Mouse (Mus musculus) hindbrain, embryonic 11.5 days (tissue): ENCODE results near the gene Gm20388. TPM values are rescaled to one million over a fixed set of nuclear protein-coding genes. Genes with fewer than 3 reads are reported as not detected.

Source experiments
- ATAC-seq: fragments of 200-750 bp; cut with Nextera tagmentation; 2 replicates; pipeline ENCODE4 v1.8.0; 2017; ENCODE audit warnings: mild to moderate bottlenecking, moderate TSS enrichment, moderate library complexity; ENCODE audit not compliant: low FRiP score
- DNase-seq: peaks from one replicate; pipeline ENCODE4 v3.0.0-alpha.2; 2015; ENCODE audit warnings: low spot score
- H3K27ac ChIP-seq: fragments of 300-500 bp; sonication (generic); 2 replicates; pipeline ENCODE4 v1.5.1; 2014; ENCODE audit warnings: mild to moderate bottlenecking, low read depth, low read length
- H3K27me3 ChIP-seq: fragments of 300-500 bp; sonication (generic); 2 replicates; pipeline ENCODE4 v1.6.1; 2014; ENCODE audit warnings: mild to moderate bottlenecking, low read length, moderate library complexity, mixed read lengths; ENCODE audit not compliant: control insufficient read depth, insufficient read depth
- H3K36me3 ChIP-seq: fragments of 300-500 bp; sonication (generic); 2 replicates; pipeline ENCODE4 v1.6.1; 2014; ENCODE audit warnings: mild to moderate bottlenecking, low read length, moderate library complexity, mixed read lengths; ENCODE audit not compliant: control insufficient read depth, insufficient read depth
- H3K4me1 ChIP-seq: fragments of 300-500 bp; sonication (generic); replicated peaks from 2 replicates; pipeline ENCODE4 v1.6.1; 2014; ENCODE audit warnings: low read length, mixed read lengths; ENCODE audit not compliant: control insufficient read depth, insufficient read depth
- H3K4me2 ChIP-seq: fragments of 300-500 bp; sonication (generic); replicated peaks from 2 replicates; pipeline ENCODE4 v1.6.1; 2014; ENCODE audit warnings: mild to moderate bottlenecking, low read depth, low read length
- H3K4me3 ChIP-seq: fragments of 300-500 bp; sonication (generic); 2 replicates; pipeline ENCODE4 v1.5.1; 2014; ENCODE audit warnings: low read depth, low read length
- H3K9ac ChIP-seq: fragments of 300-500 bp; sonication (generic); 2 replicates; pipeline ENCODE4 v1.6.1; 2014; ENCODE audit warnings: low read depth, low read length
- H3K9me3 ChIP-seq: fragments of 300-500 bp; sonication (generic); 2 replicates; pipeline ENCODE4 v1.6.1; 2016; ENCODE audit warnings: low read length; ENCODE audit not compliant: control insufficient read depth
- WGBS: fragments of 180-500 bp; shearing (Covaris S2); extraction: QIAGEN DNeasy Blood & Tissue Kit; methylation state at CpG from one replicate; pipeline ENCODE4 v1.1.7; 2014; 5-methylcytosine and 5-hydroxymethylcytosine counted together
- polyA plus RNA-seq: library from polyadenylated mRNA; unstranded; fragments of >200 nt; fragmentation: Nextera tagmentation; extraction: Ambion mirVana; gene quantifications from 2 replicates; pipeline ENCODE4 v1.2.1, GENCODE M21; 2014

The Gm20388 gene
- polyA plus RNA-seq, 1 experiment from 2014 or later: 11.8 TPM

DNA sequence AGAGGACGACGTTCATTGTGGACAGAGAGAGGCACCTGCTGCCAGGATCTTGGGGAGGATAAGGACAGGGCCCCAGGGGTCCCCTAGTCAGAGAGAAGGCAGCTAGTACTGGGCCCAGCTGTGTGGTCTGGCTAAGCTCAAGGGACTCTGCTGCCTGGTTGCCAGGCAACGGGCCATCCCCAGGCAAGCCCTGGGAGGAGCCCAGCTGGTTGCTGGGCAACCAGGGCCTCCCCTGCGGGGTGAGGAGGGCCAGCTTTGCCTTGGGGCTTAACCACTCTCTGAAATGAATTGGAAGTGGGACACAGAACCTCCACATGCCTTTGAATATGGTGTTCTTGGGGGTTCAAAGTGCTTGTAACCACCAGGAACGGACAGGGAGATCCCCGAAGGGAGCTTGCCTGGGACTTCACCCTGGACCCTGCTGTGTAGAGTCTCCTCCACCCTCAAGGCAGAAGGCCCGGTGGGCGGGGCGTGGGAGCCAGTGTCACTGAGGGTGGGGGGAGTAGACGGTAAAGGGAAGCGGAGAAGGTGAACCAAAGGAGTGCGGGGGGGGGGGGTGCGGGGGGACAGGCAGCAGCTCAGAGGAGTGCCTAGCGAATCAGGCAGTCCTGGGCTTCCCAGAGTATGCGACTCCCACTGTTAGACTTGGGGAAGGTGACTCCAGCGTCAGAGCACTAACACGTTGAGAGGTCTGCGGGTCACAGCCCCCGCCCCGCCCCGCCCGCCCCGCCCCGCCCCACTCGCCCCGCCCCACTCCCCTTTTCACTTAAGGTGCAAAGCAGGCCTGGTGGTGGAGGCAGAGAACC is 266.9 kb downstream of the Gm20388 start, which contains the start of gene Fam92b:
Gene Fam92b (minus strand): TSS at position 149 of the 806 bp plus-strand sequence.
- H3K27me3 ChIP-seq: peaks cover 11% of the 10 kb centered on the region
- DNase-seq: peak; percentile 95
- peak within 1 kb of the TSS; percentile 15; the same call in 1 of the 2 replicates for H3K4me3 ChIP-seq
- H3K9me3 ChIP-seq: no peaks in the 10 kb centered on the region
- under 1% methylated on average over 24 of the region's 26 CpGs for WGBS
- peak within 1 kb of the TSS; percentile 91 for H3K27ac ChIP-seq
- peak; percentile 90 for ATAC-seq
- peak within 1 kb of the TSS; percentile 46 for H3K4me2 ChIP-seq
- H3K9ac ChIP-seq: no peak within 1 kb of the TSS
- peaks cover 28% of the 10 kb centered on the region for H3K4me1 ChIP-seq
- H3K36me3 ChIP-seq: no peaks in the 10 kb centered on the region

DNA sequence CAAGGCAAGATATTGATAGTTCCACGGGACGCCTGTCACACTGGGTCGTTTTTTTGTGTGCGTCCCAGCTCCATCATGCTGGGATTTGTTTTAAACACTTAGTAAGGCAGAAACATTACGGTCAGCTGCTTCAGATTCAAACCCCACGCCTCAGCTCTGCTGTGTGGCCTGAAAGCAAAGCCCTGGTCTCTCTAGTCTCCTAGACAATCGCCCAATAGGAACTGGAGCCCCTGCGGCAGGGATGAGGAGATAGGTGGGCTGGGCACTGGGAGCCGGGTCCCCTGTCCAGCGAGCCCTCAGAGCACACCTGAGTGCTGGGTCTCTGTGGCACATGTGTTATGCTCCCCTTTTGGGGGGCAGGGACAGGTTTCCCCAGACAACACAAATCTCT is 267.5 kb downstream of the Gm20388 start:
- H3K4me1 ChIP-seq: peaks cover 28% of the 10 kb centered on the region

GRCm38 (mm10) chr8:120179027-120179431 is 268.4 kb downstream of the Gm20388 start:
- no peaks in the 10 kb centered on the region for H3K36me3 ChIP-seq
- DNase-seq (peak; percentile 95), ATAC-seq (peak; percentile 34; the same call in 1 of the 2 replicates)
- H3K9ac ChIP-seq: no peak overlapping the region; the same call in 1 of the 2 replicates
- no peak overlapping the region for H3K27ac ChIP-seq
- no peaks in the 10 kb centered on the region for H3K9me3 ChIP-seq
- H3K27me3 ChIP-seq: peaks cover 11% of the 10 kb centered on the region
- H3K4me2 ChIP-seq: no peak overlapping the region; the same call in 1 of the 2 replicates
- H3K4me1 ChIP-seq: peaks cover 28% of the 10 kb centered on the region
- 0% methylated on average over 10 of the region's 10 CpGs for WGBS
- H3K4me3 ChIP-seq: no peak overlapping the region

More for the DNA sequence above, 267.5 kb downstream of the Gm20388 start:
- no peak overlapping the region for H3K9ac ChIP-seq
- H3K4me3 ChIP-seq: no peak overlapping the region
- H3K9me3 ChIP-seq: no peaks in the 10 kb centered on the region
- ATAC-seq: no peak
- WGBS: 3% methylated on average over 10 of the region's 10 CpGs
- peaks cover 11% of the 10 kb centered on the region for H3K27me3 ChIP-seq
- peak overlapping the region; percentile 46 for H3K4me2 ChIP-seq
- DNase-seq: peak; percentile 34
- H3K27ac ChIP-seq: peak overlapping the region; percentile 91
- H3K36me3 ChIP-seq: no peaks in the 10 kb centered on the region

- H3K4me1 ChIP-seq: peaks cover 35% of the 10 kb centered on the region
- no peak overlapping the region for H3K9ac ChIP-seq
- 35% methylated on average over 7 of the region's 7 CpGs for WGBS
- ATAC-seq (no peak), DNase-seq (peak; percentile 45)
- H3K27me3 ChIP-seq: peaks cover 3% of the 10 kb centered on the region; the same call in 1 of the 2 replicates
- no peak overlapping the region for H3K27ac ChIP-seq
- H3K36me3 ChIP-seq: no peaks in the 10 kb centered on the region
- H3K9me3 ChIP-seq: no peaks in the 10 kb centered on the region
- H3K4me2 ChIP-seq: no peak overlapping the region
- H3K4me3 ChIP-seq: no peak overlapping the region
Measured at GRCm38 (mm10) chr8:120180445-120180970, 269.9 kb downstream of the Gm20388 start.

GRCm38 (mm10) chr8:120181274-120181673 is 270.6 kb downstream of the Gm20388 start:
- H3K4me2 ChIP-seq: no peak overlapping the region
- no peak overlapping the region for H3K27ac ChIP-seq
- H3K27me3 ChIP-seq: peaks cover 2% of the 10 kb centered on the region; the same call in 1 of the 2 replicates
- DNase-seq: no peak
- ATAC-seq: no peak
- H3K36me3 ChIP-seq: no peaks in the 10 kb centered on the region
- H3K9ac ChIP-seq: no peak overlapping the region
- no peak overlapping the region for H3K4me3 ChIP-seq
- H3K9me3 ChIP-seq: no peaks in the 10 kb centered on the region
- 89% methylated on average over 5 of the region's 5 CpGs for WGBS
- peaks cover 39% of the 10 kb centered on the region for H3K4me1 ChIP-seq

GRCm38 (mm10) chr8:120181861-120182414 is 271.3 kb downstream of the Gm20388 start:
- no peaks in the 10 kb centered on the region for H3K36me3 ChIP-seq
- H3K9me3 ChIP-seq: no peaks in the 10 kb centered on the region
- H3K9ac ChIP-seq: no peak overlapping the region
- DNase-seq (no peak), ATAC-seq (no peak)
- no peak overlapping the region for H3K27ac ChIP-seq
- peaks cover 37% of the 10 kb centered on the region for H3K4me1 ChIP-seq
- H3K4me3 ChIP-seq: no peak overlapping the region
- H3K27me3 ChIP-seq: no peaks in the 10 kb centered on the region
- 80% methylated on average over 4 of the region's 4 CpGs for WGBS
- H3K4me2 ChIP-seq: no peak overlapping the region

DNA sequence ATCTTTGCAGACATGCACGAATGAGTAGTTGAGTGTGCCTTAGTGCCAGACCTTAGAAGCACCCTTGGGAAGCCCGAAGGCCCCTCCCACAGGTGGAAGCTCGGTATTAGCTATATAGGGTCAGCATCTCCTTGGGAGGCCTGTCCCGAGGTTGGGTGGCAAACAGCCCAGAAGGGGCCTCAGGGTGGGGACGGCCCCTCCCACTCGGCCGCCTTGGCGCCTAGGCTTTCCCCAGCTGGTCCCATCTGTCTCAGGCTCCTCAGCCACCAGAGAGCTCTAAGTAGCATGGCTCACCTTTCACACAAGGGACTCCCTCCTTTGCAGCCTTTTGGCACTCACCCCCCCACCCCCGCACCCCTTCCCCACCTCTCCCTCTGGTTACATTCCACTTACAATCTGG is 273.7 kb downstream of the Gm20388 start:
- no peak overlapping the region for H3K4me3 ChIP-seq
- H3K9me3 ChIP-seq: no peaks in the 10 kb centered on the region
- no peak overlapping the region for H3K27ac ChIP-seq
- no peak for ATAC-seq
- no peak for DNase-seq
- H3K4me2 ChIP-seq: no peak overlapping the region
- no peak overlapping the region for H3K9ac ChIP-seq
- WGBS: 39% methylated on average over 9 of the region's 9 CpGs
- H3K36me3 ChIP-seq: no peaks in the 10 kb centered on the region
- H3K27me3 ChIP-seq: no peaks in the 10 kb centered on the region
- H3K4me1 ChIP-seq: peaks cover 20% of the 10 kb centered on the region

DNA sequence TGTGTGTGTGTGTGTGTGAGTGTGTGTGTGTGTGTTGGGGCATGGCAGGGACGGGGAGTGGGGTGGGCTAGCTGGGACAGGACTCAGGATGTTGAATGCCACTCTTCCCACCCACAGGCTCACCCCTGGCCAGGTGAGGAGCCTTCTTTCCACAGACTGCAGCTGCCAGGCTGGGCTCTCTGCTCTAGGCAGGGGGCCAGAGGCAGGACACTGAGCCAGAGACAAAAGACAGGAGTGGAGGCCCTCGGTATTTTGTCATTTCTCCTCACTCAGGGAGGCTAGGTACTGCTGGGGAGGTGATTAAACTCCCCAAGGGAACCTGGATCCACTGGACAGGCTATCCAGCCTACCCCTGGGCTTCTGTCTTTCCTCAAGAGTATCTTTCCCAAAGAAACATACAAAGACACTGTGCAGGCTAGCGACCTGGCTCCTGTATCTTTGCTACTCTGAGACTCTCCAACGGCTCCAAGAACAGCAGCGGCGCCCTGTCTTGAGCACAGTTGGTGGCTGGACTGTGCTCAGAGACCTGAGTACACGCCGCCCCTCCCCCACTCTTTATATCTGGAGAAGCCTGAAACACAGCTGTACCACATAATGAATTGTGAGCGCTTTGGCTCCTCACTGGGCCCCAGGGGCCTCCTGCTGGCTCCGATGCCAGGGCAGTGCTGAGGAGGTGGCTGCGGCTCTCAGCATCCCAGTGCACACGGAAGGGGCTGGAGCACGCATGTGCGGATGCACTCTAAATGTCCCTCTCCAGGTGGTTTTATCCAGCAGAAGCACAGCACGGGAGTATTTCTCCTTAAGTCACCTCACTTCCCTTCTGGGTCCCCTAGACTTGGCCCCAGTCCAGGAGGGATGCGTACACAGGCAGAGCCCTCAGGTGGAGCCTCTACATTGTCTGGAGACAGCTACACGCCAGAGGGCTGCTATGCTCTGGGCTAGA is 274.5 kb downstream of the Gm20388 start:
- Histone ChIP-seq H3K36me3 (no peaks in the 10 kb centered on the region), H3K9ac (peak overlapping the region; percentile 47; the same call in 1 of the 2 replicates), H3K27ac (peak overlapping the region; percentile 84), H3K9me3 (no peaks in the 10 kb centered on the region), H3K4me1 (peaks cover 20% of the 10 kb centered on the region), H3K27me3 (no peaks in the 10 kb centered on the region), H3K4me3 (no peak overlapping the region), H3K4me2 (no peak overlapping the region)
- peak; percentile 77 for DNase-seq
- WGBS: 36% methylated on average over 17 of the region's 17 CpGs
- ATAC-seq: peak; percentile 62
